Mouse (Mus musculus) activated CD4-positive, CD25-positive, alpha-beta regulatory T cell, adult 4 months (primary cell): ENCODE results near the gene Cd3d. TPM values are rescaled to one million over a fixed set of nuclear protein-coding genes. Genes with fewer than 3 reads are reported as not detected.
A peak's percentile ranks its signal among the peaks of the same experiment; 100 is the strongest.
"Not testable (repeated sequence)": the region's sequence is repeated elsewhere in the genome, so short reads cannot be mapped to it uniquely, and the experiment has no call there.

ENCODE experiments used
- ATAC-seq: one replicate; pipeline ENCODE4 v1.8.0; 2017
- polyA plus RNA-seq, 2 experiments: library from polyadenylated mRNA; unstranded; fragments of 100-300 nt; shearing (Covaris generic); gene quantifications; one replicate each; pipeline ENCODE4 v1.2.1; 2017

The Cd3d gene
- 1,000 to 10,000 TPM in 1 of 2 experiments, 100 to 1,000 TPM in 1; 682 to 1,081 TPM for polyA plus RNA-seq

DNA sequence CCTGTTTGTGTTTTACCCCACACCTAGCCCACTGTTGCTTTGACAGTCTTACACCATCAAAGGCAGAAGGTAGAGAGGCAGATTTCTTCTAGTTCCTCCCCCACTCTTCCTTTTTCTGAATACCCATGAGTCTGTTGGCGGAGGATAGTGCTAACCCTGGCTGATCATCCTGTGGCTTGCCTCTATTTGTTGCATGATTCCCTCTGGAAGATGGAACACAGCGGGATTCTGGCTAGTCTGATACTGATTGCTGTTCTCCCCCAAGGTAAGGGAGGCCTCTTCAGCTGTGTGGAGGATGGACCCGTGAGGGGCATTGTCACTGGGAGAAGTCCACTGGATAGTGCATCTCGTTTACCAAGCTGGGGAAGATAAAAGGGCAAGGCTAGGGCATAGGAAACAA is at the start of gene Cd3d:
Gene Cd3d, plus strand, starts transcription at position 111 of the 400 bp plus-strand sequence.
- peak; percentile 13 for ATAC-seq

- no peak for ATAC-seq
Measured at GRCm38 (mm10) chr9:44941756-44942155, 39.8 kb upstream of the Cd3d start.

DNA sequence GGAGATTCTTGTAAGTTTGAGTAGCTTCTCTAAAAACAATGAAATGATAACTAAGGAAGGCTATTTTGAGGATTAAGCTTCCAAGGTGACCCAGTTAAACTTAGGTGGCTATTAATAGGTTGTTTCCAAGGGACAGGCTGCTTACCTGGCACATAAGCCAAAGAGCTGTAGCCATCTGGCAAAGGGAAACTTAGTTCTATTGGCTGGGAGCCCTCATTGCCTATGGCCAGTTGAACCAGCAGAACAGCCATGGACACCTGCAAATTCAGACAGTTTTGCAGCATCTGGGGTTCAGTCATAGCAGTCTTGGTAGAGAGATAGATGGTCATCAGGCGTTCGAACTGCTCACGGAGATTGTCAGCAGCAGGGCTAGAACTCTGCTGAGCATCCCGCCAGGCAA is 39.2 kb upstream of the Cd3d start:
- ATAC-seq, result no peak

- ATAC-seq, result no peak
Measured at GRCm38 (mm10) chr9:44946185-44946695, 35.3 kb upstream of the Cd3d start.

- ATAC-seq, result no peak
Measured at GRCm38 (mm10) chr9:44947836-44948235, 33.8 kb upstream of the Cd3d start.

GRCm38 (mm10) chr9:44954432-44954831 is 27.2 kb upstream of the Cd3d start:
- peak; percentile 71 for ATAC-seq

DNA sequence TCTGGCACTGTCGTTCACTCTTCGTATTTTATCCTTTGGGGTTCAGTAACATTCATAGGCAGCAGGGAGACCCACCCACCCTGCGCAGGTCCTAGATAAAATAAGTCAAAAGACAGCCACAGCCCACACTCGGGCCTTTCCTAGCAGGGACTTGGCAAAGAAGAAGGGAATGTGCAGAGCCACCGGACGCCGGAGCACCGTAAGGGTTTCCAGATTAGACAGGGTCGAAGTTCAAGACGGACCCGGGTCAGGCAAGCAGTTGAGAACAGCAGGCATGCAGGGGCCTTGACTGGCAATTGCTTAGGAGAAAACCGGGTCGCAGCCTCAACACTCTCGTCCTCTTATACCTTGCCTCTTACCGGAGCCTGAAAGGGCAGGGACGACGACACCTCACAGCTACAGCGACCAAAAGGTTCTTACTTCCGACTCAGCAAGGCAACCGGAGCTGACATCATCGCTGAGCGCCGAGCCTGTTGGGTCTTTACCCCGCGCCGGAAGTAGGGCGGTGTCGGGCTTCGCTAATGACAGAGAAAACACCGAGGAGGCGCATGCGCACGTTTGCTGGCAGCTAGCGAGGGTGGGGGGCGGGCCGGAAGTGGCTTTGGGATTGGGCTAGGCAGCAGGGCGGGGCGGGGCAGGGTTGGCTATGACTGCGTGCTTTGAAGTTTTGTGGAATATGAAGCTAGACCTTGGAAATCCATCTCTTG is 16.3 kb upstream of the Cd3d start, which contains the start of gene Ube4a:
Gene Ube4a, minus strand, starts transcription at position 475 of the 707 bp plus-strand sequence.
- peak; percentile 84 for ATAC-seq

- ATAC-seq, result no peak
Measured at GRCm38 (mm10) chr9:44965833-44966466, 15.6 kb upstream of the Cd3d start.

- ATAC-seq, result peak; percentile 51
Measured at GRCm38 (mm10) chr9:44966815-44967242, 14.8 kb upstream of the Cd3d start.

GRCm38 (mm10) chr9:44967763-44968162 is 13.8 kb upstream of the Cd3d start:
- not testable (repeated sequence) for ATAC-seq

- ATAC-seq, result no peak
Measured at GRCm38 (mm10) chr9:44969450-44969849, 12.1 kb upstream of the Cd3d start.

- no peak for ATAC-seq
Measured at GRCm38 (mm10) chr9:44977813-44978212, 3.8 kb upstream of the Cd3d start.

GRCm38 (mm10) chr9:44979806-44980205 is 1.8 kb upstream of the Cd3d start:
- no peak for ATAC-seq

- peak; percentile 90 for ATAC-seq
Measured at GRCm38 (mm10) chr9:44980242-44980641, 1.3 kb upstream of the Cd3d start, which contains the start of gene Cd3g. Gene Cd3g, minus strand, starts transcription at chr9:44980431.

- no peak for ATAC-seq
Measured at GRCm38 (mm10) chr9:44981104-44981503, 482 bp upstream of the Cd3d start.

DNA sequence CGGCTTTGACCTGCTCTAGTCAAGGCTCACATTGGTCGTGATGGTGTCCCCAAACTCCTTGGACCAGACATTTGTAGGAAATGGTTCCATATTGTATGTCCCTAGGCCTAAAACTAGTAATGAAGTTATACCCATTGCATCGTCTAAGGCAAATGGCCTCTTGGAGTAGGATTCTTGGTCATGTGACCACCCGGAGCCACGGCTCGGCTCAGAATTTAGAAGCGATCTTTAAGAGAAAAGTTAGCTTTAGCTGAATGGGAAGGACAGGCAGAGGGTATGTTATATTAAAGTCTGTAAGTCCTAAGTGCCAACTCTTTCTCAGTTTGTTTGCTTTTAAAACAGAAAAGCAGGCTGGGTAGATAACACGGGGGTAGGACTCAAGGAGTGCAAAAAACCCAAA is 495 bp downstream of the Cd3d start:
- no peak for ATAC-seq

- no peak for ATAC-seq
Measured at GRCm38 (mm10) chr9:44982531-44982930, 945 bp downstream of the Cd3d start.

DNA sequence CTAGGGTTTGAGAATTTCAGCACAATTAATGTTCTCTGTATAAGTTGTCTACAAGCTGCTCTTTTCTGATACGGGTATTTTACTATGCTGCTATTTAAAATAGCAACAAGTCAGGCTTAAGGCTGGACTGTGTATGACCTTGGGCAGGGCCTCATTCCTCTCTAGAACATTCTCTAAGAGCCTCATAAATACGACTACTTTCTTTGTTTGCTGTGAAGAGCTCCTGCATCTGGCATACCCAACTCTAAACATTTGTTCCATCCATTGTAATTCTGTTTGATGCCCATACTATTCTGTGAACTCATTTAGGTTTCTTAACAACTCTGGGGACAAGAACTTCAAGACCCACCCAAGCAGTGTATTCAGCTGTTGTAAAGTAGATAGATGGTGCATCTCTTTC is 1.4 kb downstream of the Cd3d start:
- no peak for ATAC-seq

DNA sequence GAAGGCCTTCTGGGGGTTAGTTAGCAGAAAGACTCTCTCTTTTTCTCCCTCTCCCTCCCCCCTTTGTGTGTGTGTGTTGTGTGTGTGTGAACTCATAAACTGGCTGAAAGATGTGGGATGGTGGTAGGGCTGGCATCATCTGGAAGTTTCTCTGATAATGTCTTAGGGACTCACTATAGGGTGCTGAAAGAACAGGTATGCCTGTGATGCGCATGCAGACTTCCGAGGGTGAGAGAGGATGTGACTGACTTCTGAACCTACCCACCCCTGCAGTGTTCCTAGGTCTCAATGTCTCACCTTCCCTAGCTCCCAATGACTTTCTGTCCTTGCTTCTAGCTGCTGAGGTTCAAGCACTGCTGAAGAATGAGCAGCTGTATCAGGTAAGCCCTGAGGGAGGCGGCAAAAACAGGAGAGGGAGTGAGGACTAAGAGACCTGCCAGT is 4.2 kb downstream of the Cd3d start:
- ATAC-seq, result no peak

GRCm38 (mm10) chr9:44986242-44986781 is 4.7 kb downstream of the Cd3d start:
- peak; percentile 85 for ATAC-seq

- peak; percentile 41 for ATAC-seq
Measured at GRCm38 (mm10) chr9:44986976-44987375, 5.4 kb downstream of the Cd3d start.

- ATAC-seq, result no peak
Measured at GRCm38 (mm10) chr9:44991821-44992220, 10.2 kb downstream of the Cd3d start.

GRCm38 (mm10) chr9:44992271-44992670 is 10.7 kb downstream of the Cd3d start:
- no peak for ATAC-seq
